Mouse (Mus musculus) heart, adult 11 months (tissue): ENCODE data around the gene Elk4.
A peak's percentile ranks its signal among the peaks of the same experiment; 100 is the strongest.

Experiments used
- DNase-seq: peaks from one replicate; pipeline ENCODE4 v3.0.0; 2022

Gene Elk4

DNA sequence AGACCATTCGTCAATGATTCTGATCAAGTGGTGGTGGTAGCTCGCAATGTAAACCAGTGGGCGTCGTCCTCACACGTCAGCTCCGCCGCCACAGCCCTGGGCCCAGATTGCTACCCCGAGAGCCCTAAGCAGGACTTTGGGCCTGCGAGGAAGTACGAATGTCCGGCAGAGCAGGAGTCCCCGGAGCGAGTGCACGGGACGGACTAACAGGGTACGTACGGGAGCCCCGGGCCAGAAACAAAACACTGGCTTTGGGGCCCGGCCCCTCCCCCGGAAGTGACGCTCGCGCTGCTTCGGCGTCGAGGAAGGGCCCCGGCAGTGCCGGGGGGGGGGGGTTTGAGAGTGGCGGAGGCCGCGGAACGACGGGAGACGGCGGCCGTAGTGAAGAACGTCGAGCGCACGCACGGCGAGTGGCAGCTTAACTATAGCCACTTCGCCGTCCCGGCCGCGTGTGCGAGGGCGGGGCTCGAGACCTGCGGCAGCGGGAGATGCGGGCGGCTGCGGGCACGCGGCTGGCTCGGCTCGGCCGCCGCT, at the start of gene Elk4:
TSS of gene Elk4 (plus strand) at position 326 of the 534 bp plus-strand sequence.
- peak; percentile 100 for DNase-seq

DNA sequence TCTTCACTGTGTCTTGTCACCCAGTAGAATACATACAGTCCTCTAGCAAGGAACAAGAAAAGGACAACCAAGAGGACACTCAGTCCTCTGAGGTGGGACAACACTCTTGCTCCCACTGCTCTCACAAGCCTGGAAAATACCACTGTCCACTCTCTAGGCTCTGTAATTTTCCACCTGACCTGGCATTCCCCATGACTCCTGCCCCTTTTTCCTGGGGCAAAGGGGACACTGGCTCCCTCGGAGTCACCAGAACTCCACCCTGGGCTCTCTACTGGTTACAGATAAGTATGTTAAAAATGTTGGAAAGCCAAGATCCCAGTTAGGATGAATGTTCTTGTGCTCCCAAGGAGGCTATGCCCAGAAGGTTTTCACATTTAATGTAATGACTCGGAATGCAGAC, 46.4 kb upstream of the Elk4 start:
- no peak for DNase-seq

DNA sequence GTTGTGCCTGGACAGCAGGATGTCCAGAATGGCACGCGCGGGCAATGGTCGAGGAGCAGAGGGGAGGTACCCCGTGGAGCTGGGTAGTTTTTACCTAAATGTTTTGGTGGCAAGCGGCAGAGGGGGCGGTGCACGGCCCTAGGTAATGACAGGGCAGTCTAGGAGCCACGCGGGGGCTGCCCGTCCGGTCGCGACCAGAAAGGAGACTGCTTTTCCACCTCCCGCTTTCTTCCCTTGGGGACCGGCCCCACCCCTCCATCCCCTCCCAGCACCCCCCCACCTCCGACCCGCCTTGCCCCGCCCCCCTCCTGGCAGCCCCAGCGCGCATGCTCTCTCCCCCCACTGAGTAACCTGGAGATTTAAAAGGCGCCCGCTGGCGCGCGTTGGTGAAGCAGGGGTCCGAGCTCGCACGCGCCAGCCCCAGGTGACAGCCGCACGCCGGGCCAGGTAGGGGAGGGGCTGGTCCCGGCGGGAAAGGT, 44.8 kb upstream of the Elk4 start, which contains the start of gene Slc45a3:
TSS of gene Slc45a3 (plus strand) at position 362 of the 479 bp plus-strand sequence.
- DNase-seq, result peak; percentile 96

DNA sequence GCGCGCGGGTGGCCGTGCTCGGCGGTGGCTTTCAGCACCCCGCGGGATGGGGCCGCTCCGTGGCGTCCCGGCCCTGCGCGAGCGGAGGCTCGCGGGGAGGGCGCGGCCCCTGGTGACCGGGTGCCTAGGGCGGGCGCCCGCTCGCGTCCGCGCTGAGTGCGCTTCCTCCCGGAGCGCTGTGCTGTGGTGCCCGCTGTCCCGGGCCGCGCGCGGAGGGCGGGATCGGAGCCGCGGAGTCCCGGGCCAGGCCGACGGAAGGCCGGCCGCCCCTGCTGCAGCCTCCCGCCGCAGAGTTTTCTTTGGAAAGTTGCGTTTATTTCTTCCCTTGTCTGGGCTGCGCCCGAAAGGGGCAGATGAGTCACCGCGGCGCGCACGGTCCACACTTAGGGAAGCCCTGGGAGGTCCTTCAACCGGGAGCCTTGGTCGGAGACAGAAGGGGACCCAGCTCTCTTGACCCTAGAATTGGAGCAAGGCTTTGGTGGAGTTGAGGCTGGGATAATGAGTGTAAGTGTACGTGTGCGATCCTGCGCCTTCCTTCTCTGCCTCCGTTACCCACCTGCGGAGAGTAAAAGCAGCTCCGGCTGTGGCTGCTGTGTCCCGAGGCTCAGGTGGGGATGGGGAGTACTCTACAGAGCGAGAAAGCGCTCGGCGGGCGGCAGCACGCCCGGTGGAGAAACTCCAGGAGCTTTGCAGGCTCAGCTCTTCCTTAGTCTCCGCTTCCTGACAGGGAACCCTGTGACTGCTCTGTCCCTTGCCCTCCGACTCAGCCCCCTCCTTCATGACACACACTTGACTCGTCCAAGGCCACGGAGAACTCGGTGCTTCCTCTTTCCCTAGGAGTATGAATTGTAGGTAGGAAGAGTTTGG, 44.1 kb upstream of the Elk4 start:
- DNase-seq, result peak; percentile 92

DNA sequence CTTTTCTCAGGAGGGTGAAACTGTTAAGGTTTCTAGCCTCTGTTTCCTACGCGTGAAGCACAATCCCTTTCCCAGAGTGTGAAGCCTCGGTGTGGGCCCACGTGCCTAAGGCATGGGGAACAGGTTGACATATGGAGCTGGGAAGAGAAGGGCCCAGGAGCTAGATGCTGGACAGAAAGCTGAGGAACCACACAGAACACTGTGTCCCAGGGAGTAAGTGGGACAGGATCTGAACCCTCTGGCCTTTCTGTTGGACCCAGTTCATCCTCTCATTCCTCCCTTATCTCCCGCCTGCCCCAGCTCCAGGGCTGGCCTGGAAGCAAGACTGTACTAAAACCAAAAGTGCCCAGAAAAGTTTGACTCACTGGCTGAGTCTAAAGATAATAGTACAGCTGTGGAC, 43.3 kb upstream of the Elk4 start:
- DNase-seq, result peak; percentile 97

DNA sequence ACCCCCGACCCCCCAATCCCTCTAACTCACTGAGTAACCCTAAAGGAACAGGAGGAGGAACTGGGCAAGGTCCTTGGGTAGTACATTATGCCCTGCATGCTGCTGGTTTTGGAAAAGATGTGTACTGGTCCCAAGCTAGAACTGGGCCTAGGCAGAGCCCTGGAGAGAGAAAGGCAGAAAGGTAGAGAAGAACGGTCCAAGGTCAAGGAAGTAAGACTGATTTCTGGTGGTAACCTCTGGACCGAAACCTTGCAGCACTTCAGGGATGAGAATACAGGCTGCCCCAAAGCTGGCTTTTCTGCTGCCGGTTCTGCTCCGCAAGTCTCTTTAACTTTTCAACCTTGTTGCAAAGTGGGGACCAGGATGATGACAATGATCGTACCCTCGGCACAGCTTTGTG, 42.8 kb upstream of the Elk4 start:
- peak; percentile 87 for DNase-seq

DNA sequence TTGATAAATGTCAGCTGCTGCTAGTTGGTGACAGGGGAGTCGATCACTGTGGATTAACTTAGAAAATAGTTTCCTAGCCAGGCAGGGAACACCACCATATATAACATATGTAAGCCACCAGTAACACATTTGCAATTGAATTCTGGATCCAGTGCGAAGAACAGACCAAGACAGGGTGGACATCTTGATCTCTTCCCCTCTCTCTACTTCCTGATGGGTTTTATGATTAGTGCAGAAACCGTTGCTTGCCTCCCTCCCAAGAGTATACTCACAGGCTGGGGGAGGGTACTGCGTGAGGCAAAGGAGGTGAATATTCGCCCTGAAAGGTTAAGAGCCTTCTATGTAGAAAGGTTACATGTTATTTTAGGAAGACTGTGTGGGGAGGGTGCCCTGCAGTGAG, 41.6 kb upstream of the Elk4 start:
- no peak for DNase-seq

DNA sequence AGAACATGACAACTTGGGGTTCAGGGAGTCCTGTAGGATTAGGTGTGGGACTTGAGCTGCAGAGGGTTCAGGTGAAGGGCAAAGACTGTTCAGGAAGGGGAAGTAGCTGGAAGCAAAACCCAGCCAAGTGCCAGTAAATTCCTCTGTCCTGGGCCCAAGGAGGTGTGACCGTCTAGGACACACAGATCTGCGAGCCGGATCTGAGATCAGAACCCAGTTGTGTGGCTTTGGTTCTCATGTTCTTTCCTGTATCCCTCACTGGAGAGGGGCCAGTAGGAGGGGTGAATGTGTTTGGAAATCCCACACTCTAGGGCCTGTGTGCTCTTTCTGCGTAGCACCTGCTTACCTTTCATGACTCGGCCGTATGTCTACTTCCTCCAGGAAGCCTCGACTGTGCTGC, 40.1 kb upstream of the Elk4 start:
- DNase-seq, result no peak

DNA sequence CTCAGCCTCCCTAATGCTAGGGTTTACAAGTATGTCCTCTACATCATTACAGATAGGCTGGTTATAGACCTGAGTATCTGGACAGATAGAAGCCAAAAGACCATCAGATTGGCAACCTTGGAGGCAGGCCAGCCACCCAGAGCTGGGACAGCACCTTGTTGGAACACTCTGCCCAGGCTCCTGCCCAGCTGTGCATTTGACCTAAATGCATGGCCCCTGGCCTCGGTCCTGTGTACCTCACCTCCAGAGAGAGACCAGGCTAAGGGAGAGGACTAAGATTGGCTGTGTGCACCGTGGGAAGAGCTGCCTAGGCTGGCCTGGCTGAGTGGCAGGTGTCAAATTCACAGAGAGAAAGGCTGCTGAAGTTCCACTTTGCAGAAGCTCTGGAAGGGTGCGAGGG, 38.9 kb upstream of the Elk4 start:
- no peak for DNase-seq

DNA sequence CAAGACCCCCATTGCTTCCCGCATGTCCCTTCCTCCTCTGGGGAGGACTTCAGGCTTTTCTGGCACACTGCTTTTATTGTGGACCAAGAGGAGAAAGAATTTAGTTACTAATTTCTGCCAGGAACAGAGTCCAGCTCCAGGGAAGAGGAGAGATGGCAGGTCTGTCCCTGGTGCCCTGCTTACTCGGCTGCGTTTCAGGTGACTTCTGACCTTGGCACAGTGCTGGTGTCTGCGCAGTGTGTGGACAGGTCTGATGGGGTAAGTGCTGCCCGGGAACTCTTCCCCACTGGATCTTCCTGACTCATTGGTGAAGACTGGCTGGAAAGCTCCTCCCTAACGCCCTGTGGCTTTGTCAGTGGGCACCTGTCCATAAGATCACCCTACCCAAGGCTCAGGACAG, 38.4 kb upstream of the Elk4 start:
- DNase-seq, result peak; percentile 95

DNA sequence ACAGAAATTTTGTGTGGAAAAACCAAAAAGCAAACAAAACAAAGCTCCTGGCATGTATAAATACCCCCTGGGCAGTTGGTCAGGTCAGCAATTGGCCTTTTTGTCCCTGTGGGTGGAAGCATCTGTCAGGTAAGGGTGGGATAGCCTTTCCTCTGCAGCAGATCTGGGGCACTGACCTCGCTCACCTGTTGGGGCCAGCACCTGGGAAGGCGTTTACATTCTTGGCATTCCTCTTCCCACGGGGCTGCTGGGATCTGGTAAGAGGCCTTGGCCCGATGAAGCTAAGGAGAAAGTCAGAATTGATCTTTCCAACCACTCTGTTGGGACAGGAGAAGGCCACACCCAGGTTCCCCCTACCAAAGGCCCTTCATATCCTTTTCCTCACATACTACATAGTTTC, 37.6 kb upstream of the Elk4 start:
- no peak for DNase-seq

DNA sequence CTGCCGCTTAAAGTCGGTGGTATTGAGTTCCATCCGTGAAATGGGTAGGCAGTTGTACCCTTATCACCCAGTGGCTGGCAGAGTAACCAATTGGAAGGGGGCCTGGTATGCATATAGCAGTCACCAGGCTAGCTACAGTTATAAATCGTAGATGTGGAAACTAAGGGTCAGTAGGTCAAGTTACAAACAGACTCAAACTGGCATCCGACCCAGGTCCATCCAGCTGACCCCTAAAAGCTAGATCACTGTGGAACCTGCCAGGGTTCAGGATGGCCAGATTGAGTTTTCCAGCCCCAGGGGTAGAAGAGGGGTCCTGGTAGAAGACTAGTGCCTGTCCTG, 37.1 kb upstream of the Elk4 start:
- no peak for DNase-seq

DNA sequence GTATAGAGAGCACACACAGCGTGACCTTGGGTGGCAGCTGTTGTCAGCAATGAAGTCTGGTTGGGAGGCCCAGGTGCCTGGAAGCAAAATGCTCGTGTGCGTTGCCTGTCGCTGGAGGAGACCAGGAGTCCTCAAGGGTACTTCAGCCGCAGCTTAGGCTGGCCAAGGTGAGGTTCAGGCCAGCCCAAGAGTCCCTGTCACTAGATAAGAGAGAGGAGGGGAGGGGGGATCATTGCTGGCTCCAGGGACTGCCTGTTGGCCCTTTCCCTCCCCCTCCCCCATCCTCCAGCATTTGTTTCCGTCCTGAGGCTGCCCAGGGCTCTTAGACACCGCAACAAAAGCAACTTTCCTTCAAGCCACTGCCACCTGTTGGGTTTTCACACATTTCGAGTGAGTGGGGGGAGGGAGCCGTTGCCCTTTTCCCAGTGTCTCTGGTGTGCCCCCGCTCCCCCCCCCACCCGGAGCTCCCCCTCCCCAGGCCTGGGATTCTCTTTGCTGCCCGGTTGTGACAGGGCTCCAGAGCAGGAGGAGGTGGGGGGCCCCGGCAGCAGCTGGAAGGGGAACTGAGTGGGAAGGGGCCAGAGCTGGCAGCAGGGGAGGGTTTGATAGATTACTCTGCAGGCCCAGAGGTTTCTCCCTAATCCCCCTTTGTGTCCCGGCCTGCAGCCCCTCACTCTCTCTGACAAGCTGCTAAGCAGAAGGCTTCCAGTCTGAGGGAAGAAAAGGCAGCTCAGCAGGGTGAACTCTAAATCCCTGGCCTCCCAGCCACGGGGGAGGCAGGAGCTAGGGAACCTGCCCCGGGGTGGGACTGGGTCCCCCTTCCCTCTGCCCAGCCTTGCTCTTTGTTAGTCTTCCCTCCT, 36.5 kb upstream of the Elk4 start:
- DNase-seq, result no peak

DNA sequence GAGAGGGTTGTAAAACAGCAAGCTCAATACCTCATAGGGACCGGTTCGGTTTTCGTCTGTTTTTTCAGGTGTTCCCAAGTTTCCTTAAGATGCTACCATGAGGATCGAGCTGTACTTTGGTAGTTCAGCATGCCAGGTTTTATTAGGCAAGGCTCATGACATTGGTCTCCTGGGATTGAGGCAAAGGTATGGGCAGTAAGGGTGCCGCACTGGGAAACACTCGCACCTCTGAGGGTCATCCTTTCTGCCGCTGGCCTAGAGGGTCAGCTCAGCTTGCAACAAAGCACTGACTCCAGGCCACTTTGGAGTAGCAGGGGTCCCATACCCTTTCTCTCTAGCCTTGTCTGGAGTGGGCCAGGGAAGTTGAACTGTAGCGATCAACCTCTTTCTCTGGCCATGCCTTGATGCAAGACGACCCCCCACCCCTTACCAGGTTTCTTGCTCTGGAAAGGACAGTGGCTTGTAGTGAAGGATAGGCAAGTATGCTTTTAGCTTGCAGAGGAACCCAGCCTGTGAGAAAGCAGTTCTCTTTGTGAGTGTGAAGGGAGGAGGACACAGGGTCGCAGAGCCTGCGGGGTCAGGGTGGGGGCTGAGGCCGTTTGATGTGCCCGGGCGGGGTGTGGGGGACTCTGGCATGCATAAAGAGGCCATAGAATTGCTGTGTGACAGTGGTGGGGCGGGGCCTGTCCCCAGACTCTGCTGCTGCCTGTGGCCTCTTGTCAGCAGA, 35.5 kb upstream of the Elk4 start:
- DNase-seq, result no peak

DNA sequence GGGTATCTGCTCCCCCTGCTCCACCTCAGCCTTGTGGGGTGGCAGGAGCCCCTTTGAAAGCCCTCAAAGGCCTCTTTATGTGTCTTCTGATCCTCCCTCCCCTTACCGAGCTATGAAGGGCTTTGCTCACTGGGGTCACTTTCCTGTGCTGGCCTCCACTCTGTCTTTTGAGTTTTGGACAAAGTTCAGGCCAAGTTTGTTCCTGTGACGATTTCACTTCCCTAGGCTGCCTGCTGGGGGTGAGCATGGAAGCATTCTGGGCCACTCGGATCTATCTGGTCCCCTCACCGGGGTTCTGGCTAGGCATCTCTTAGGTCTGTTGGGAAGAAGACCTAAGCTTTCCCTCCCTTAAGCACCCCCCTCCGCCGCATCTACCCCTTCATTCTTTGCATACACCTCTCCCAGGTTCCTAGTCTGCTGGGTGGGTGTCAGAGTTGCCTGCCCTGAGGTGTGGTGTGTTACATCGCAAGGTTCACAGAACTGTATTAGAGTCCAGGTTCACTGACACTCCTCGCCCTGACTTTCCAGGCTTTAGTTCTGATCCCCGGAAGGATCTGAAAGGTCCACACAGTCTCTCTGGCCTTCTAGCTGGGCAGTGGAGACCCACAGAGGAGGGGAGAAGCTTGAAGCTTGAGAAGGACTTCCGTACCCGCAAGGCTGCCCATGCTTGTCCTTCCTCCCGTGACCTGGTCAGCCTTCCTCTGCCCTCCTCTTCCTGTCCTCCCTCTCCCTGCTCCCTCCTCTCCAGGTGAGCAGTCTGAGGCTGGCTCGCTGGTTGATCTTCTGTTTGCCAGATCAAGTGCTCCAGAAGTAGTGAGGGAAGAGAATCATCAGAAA, 34.7 kb upstream of the Elk4 start:
- no peak for DNase-seq

DNA sequence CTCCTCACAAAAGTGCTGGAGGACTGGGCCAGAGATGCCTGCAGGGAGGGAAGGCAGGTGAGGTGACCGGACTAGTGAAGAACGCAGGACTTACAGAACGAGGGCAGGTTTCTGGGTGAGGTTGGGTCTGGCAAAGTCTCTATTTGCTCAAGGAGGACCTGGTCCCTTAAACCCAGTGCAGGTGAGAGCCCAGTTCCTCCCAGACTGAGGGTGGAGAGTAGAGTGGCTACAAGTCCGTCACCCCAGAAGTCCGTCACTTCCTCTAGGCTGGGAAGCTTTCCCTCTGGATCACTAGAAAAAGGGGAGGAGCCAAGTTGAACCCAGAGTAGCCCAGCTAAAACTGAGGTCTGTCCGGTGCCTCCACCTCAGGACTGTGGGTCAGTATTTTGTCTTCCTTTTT, 33.4 kb upstream of the Elk4 start:
- no peak for DNase-seq

DNA sequence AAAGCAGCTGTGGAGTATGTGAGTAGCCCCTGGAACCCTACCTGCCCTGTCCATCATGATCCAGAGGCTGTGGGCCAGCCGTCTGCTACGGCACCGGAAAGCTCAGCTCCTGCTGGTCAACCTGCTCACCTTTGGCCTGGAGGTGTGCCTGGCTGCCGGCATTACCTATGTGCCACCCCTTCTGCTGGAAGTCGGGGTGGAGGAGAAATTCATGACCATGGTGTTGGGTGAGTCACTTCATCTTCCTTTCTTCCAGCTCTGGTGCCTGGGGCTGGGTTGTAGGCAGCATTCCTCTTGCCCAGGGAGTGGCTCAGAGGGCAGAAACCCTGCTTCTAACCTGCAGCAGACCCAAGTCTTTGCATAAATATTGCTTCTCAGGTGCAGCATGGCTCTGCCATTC, 30.5 kb upstream of the Elk4 start:
- no peak for DNase-seq

DNA sequence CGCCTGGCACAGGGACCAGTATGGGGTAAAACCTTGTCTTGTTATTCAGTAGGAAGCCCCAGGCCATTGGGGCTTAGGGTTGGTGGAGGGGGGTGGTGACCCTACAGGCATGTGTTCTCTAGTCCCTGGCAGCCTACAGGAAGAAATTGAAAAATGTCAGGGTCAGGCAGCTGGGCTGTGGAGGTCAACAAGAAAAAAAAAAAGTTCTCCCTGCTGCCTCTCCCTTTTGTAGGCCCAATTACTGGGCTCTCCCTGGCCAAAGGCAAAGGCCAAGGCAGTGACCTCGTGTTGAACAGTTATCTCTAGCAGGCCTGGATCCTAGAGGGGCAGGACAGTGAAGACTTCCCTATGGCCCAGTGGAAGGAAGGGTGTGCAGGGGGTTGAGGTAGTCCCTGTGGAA, 26.9 kb upstream of the Elk4 start:
- no peak for DNase-seq

DNA sequence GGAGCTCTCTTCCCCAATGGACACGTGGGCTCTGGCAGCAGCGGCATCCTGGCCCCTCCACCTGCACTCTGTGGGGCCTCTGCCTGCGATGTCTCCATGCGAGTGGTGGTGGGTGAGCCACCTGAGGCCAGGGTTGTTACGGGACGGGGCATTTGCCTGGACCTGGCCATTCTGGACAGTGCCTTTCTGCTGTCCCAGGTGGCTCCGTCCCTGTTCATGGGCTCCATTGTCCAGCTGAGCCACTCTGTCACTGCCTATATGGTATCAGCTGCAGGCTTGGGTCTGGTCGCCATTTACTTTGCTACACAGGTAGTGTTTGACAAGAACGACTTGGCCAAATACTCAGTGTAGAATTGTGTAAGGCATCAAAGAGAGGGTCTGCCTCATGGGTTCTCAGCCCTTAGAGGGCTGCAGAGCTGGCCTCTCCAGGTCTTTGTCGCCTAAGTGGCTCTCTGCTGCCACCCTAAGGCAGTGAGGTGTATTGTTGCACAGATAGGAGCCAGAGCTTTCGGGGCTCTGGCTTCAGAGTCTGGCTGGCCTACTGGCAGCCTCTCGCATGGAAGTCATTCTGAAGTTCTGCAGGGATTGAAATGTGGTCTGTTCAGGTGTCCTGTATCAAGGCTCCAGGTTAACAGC, 25.9 kb upstream of the Elk4 start:
- DNase-seq, result peak; percentile 95

DNA sequence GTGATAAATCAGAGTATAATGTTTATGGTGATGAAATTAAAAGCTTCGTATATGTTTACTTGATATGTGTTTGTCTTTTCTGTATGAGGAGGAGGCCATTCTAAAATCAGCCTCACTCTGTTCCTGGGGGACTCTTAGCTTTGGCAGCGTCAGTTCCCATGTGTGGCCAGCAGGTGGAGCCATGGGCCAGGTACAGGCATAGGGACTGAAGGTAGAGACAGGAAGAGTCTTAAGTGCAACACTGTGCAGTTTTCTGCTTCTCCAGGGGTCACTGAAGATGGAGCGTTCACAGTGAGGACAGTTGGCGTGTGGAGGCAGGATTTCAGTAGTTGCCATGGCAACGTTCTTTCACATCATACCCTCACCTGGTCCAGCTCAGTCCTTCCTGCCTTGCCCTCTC, 24.5 kb upstream of the Elk4 start:
- DNase-seq, result peak; percentile 93

DNA sequence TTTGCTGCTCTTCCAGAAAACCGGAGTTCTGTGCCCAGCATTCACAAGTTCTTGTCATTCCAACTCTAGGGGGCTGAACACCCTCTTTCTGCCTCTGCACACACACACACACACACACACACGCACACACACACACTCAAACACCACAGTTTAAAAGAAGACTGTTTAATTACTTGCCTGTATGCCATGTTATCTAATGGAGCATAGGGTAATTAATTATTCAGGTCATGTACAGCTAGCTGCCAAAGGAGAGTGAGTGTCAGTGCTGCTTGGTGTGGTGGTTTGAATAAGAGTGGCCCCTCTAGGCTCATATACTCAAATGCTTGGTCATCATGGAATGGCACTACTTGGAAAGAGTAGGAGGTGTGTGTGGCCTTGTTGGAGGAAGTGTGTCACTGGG, 23.6 kb upstream of the Elk4 start:
- no peak for DNase-seq

DNA sequence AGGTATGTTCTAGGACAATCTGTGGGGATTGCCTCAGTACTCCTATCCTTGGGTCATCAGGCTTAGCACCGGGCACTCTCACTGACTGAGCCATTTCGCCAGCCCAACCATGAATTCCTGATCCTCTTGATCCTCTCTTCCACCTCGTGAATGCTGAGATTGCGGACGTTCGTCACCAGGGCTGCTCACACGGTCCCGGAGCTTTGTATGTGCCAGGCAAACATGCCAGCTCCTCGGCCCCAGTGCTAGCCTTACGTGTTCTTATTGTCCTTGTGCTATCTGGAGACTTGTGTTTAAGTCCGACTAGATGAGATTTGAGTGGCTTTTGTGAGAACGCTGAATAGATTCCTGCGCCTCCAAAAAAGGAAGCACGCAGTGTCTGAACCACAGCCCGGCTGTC, 20.0 kb upstream of the Elk4 start:
- DNase-seq, result no peak
